Mouse (Mus musculus) gastrocnemius, adult 2 months (tissue): ENCODE results near the gene Zar1. TPM values are rescaled to one million over a fixed set of nuclear protein-coding genes. Genes with fewer than 3 reads are reported as not detected.
"Not testable (repeated sequence)": the region's sequence is repeated elsewhere in the genome, so short reads cannot be mapped to it uniquely, and the experiment has no call there.

Experiments
- DNase-seq: peaks from one replicate; pipeline ENCODE4 v3.0.0; 2022
- H3K27ac ChIP-seq: fragments of 200-600 bp; 2 replicates; pipeline ENCODE4 v1.8.1; 2022; ENCODE audit warnings: mild to moderate bottlenecking
- H3K4me3 ChIP-seq: fragments of 200-600 bp; 2 replicates; pipeline ENCODE4 v1.8.1; 2022; ENCODE audit warnings: mild to moderate bottlenecking, moderate library complexity
- CTCF ChIP-seq: fragments of 200-600 bp; IDR thresholded peaks from 2 replicates; pipeline ENCODE4 v1.8.1; 2022; ENCODE audit warnings: antibody characterized with exemption, mild to moderate bottlenecking, moderate library complexity
- intact Hi-C: fragments of 180-260 bp; cut with DNase I; formaldehyde crosslinking; loops from one replicate; pipeline ENCODE4 v1.15.1; 2025
- long read RNA-seq, 2 experiments: library from polyadenylated mRNA; stranded (forward); transcript quantifications; one replicate each; pipeline ENCODE4 v2.0.0; 2021
- total RNA-seq, 2 experiments: library from RNA; stranded (reverse); gene quantifications; 2 replicates each; pipeline ENCODE4 v1.2.3; 2021

Gene Zar1
- total RNA-seq: not detected
- long read RNA-seq, experiment 1: 0 reads
- long read RNA-seq, experiment 2: 0 reads

DNA sequence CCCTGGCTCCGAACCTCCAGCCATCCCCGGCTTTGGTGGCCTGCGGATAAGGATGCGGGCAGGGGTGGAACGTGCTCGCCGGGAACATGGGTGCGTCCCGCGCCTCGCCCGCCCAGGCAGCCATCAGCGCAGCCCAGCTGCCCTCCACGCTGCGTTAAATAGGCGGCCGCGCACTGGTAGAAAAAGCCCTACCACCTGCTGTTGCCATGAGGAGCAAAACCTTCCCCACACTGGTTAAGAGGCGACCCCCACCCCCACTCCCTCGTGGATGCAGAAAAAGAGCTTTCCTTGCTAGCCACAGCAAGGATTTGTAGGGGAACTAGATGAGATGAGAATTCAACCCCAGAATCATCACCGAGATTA lies at the start of gene Zar1:
Zar1 (minus strand) TSS at position 285 of the 363 bp plus-strand sequence.
- not testable (repeated sequence) for H3K27ac ChIP-seq, DNase-seq
- H3K4me3 ChIP-seq: peak within 1 kb of the TSS; percentile 61
- intact Hi-C loops: loop anchor here (5.0 kb wide), 1 partner anchor 426 kb away; the partner anchor contains the start of gene Slc10a4

- DNase-seq: no peak
- no peak for TF ChIP-seq CTCF
- Histone ChIP-seq H3K27ac (no peak overlapping the region), H3K4me3 (no peak overlapping the region)
- intact Hi-C loops: no loop called here
Observed at GRCm38 (mm10) chr5:72630026-72630425, 49.0 kb upstream of the Zar1 start.

DNA sequence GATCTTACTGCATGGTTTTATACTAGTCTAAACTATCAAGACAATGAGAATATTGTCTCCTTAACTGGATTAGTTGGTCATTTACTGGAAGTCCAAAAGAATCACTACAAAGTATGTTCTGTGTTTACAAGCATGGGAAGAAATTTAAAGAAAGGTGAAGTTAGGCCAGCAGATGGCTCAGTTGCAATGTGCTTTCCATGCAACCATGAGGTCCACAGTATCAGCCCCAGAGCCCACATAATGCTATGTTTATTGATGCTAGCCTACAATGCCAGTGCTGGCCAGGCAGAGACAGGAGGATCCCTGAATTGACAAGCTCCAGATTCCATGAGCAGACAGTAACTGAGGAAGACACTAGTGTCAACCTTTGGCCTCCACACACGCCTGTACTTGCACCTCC lies 40.0 kb upstream of the Zar1 start:
- DNase-seq: no peak
- Histone ChIP-seq H3K4me3 (no peak overlapping the region), H3K27ac (no peak overlapping the region)
- intact Hi-C loops: no loop called here
- TF ChIP-seq CTCF: no peak

DNA sequence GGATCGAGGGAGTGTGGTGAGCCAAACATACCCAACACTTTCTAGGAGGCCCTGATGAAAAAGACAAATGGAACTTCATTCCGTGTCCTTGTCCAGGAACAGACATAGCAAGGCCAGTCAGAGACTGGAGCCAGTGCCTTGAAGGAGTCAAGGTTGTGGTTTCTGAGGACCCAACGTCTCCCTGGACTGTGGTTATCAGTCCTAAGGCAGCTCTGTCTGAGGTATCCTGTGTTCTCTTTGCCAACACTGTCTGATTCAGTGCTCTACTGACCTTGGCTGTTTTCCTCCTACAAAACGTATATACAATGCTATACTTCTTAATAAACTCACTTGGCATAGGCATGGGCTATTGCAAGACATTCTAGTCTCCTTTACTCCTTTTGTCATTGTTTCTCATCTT lies 36.4 kb upstream of the Zar1 start:
- Histone ChIP-seq H3K27ac (no peak overlapping the region), H3K4me3 (no peak overlapping the region)
- no peak for TF ChIP-seq CTCF
- no peak for DNase-seq
- intact Hi-C loops: no loop called here

GRCm38 (mm10) chr5:72603138-72603537 lies 22.1 kb upstream of the Zar1 start:
- Histone ChIP-seq H3K4me3 (no peak overlapping the region), H3K27ac (no peak overlapping the region)
- TF ChIP-seq CTCF: no peak
- intact Hi-C loops: no loop called here
- no peak for DNase-seq

GRCm38 (mm10) chr5:72601006-72601405 lies 20.0 kb upstream of the Zar1 start:
- peak; percentile 49 for TF ChIP-seq CTCF
- DNase-seq: peak; percentile 40
- Histone ChIP-seq H3K4me3 (no peak overlapping the region), H3K27ac (no peak overlapping the region)
- intact Hi-C loops: no loop called here

DNA sequence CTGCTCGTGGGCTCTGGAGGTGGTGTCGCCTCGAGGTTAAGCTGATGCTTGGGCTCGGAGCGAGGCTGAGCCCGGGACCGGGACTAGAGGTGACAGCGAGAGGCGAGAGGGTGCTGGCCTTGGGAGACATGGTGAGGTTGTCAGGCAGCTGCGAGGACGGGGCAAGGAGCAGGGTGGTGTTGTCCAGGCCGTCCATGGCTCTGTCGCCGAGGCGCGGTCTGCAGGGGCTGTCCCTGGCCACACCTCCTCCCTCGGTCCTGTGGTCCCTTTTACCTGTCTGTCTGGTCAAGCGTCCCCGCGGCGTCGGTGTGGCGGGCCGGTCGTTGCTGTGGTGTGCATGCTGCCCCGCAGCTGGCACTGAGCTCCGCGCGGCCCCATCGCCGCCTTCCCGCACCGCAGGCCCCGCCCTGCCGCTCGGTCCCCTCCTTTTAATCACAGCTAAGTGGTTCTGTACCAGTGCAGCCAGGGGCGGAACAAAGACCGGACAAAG lies 6.2 kb upstream of the Zar1 start, which contains the start of gene Gm5868:
Gm5868 (minus strand) TSS at position 360 of the 490 bp plus-strand sequence.
- no peak for TF ChIP-seq CTCF
- intact Hi-C loops: no loop called here
- peak within 1 kb of the TSS; percentile 47 for H3K4me3 ChIP-seq
- no peak within 1 kb of the TSS for H3K27ac ChIP-seq
- DNase-seq: no peak

DNA sequence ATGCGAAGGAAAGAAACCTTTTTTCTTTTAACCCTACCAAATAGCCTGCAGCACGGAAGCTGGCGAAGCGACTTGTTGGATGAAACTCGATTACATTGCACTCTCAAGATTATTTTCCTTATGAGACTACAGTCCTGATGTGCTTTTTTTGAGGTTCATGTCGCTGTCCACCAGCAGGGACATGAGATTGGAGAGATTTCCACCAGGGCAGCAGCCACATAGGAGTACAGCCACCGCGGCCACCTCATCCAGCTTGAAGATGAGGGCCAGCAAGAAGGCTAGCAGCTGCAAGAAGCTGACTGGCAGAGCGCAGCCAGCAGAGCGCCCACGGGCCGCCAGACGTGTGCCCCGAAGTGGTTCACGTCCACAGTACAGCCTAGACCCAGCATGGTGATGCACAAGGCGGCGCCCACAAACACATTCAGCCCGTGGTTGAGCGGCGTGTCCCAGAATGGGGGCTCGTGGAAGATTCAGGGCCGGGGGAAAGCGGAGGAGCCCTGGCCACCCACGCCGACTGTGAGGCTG lies 5.7 kb upstream of the Zar1 start:
- H3K4me3 ChIP-seq, DNase-seq, H3K27ac ChIP-seq, intact Hi-C loops: not testable (repeated sequence)

DNA sequence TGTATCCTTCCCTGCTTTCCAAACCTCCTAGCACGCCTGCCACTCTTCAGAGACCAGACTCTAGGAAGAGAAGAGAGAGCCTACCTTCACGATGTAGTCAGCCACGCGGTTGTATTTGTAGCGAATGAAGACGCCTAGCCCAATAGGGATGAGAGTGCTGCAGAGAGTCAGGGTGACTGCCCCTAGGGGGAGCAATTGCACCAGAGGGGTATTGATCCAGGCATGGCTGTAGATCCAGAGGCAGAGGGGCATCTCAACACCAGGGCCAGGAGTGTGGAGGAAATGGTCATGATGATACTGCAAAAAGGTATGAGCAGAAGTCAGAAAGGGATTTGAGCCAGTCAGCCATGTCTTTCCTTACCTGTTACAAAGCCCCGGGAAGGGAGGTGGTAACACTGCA lies 5.1 kb upstream of the Zar1 start:
- H3K27ac ChIP-seq, DNase-seq, H3K4me3 ChIP-seq, intact Hi-C loops: not testable (repeated sequence)
- peak; percentile 21; the same call in 1 of the 2 replicates for TF ChIP-seq CTCF

DNA sequence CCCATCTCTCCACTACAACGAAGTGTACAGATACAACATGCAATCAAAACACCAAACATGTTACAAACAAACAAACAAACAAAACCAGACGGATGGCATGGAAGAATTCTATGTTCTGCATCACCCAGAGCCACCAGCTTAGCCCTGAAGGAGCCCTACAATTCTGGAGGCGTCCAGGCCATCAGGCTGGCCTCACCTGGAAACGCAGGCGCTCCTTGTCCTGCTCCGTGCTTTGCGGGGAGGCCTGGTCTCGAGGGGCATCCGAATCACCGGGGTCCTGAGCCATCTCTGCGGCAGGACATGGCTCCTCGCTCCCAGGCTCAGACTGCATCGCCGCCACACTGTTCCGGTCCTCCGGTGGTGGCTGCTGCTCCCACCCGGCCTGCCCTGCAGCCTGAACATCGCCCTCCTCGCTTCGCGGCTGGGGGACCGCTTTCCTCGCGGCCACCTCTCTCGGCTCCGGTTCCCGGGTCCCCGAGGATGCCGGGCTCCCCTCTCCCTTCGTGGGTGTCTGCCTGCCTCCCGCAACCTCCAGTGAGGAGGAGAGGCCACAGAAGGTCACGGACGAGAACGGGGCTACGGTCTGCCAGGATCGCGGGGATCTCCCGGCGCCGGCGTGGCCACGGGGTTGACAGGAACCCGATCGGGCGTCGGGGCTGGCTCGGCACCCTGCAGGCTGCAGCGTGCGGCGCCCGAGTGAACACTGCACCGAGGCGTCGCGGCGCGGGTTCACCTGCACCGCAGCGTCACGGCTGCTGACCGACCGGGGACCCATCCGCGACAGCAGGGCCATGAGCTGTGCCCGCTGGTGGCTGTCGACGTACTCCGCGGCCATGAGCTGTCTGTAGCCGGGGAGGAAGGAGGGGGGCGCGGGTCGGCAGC lies 725 bp downstream of the Zar1 start:
- DNase-seq: not testable (repeated sequence)
- intact Hi-C loops: loop anchor here (5.0 kb wide), 1 partner anchor 427 kb away; the partner anchor contains the start of gene Slc10a4

GRCm38 (mm10) chr5:72579599-72579998 lies 1.5 kb downstream of the Zar1 start:
- DNase-seq, H3K27ac ChIP-seq, intact Hi-C loops, H3K4me3 ChIP-seq: not testable (repeated sequence)

More for the DNA sequence above, 725 bp downstream of the Zar1 start:
- H3K27ac ChIP-seq: not testable (repeated sequence)
- H3K4me3 ChIP-seq: peak overlapping the region; percentile 61

GRCm38 (mm10) chr5:72565621-72566020 lies 15.4 kb downstream of the Zar1 start:
- TF ChIP-seq CTCF: no peak
- Histone ChIP-seq H3K4me3 (no peak overlapping the region), H3K27ac (no peak overlapping the region)
- intact Hi-C loops: no loop called here
- DNase-seq: no peak

GRCm38 (mm10) chr5:72563183-72563582 lies 17.9 kb downstream of the Zar1 start:
- intact Hi-C loops, H3K4me3 ChIP-seq, H3K27ac ChIP-seq, DNase-seq: not testable (repeated sequence)
